Mouse (Mus musculus) CH12.LX (cell line): ENCODE data around the gene Ptprcap. TPM values are rescaled to one million over a fixed set of nuclear protein-coding genes. Genes with fewer than 3 reads are reported as not detected.

Source experiments
- DNase-seq: peaks from one replicate; pipeline ENCODE4 v3.0.0-alpha.2; 2013; ENCODE audit errors: extremely low read depth
- H3K27ac ChIP-seq: 2 replicates; pipeline ENCODE4 v1.5.1; 2012; ENCODE audit warnings: low read depth, mild to moderate bottlenecking, control low read depth, moderate library complexity; ENCODE audit not compliant: insufficient read depth
- H3K27me3 ChIP-seq: replicated peaks from 2 replicates; pipeline ENCODE3; 2012; ENCODE audit warnings: inconsistent platforms
- H3K36me3 ChIP-seq, 2 experiments: replicated peaks in 1 of 2; 2 replicates each; pipeline versions ENCODE3 to v1.6.1; 2012; ENCODE audit warnings: inconsistent platforms in 1 of 2, low read length in 1 of 2, mild to moderate bottlenecking in 1 of 2, mixed read lengths in 1 of 2, moderate library complexity in 1 of 2; ENCODE audit not compliant: control insufficient read depth in 1 of 2, insufficient read depth in 1 of 2
- H3K4me1 ChIP-seq, 2 experiments: 2 replicates each; pipeline ENCODE4 v1.6.1; 2012; ENCODE audit warnings: inconsistent platforms in 1 of 2, moderate library complexity in 1 of 2; ENCODE audit not compliant: insufficient read depth in 2 of 2, control insufficient read depth in 1 of 2
- H3K4me2 ChIP-seq: 2 replicates; pipeline ENCODE4 v1.6.1; 2012; ENCODE audit warnings: low read depth, mild to moderate bottlenecking, control low read depth; ENCODE audit not compliant: poor library complexity, insufficient read depth, severe bottlenecking
- H3K4me3 ChIP-seq, 3 experiments: fragments of 150-350 bp in 1 of 3; sonication (generic) in 1 of 3; replicated peaks in 1 of 3; 2 replicates each; pipeline versions ENCODE3 to v1.5.1; 2011 to 2012; ENCODE audit warnings: low read depth in 2 of 3, low read length in 2 of 3, mild to moderate bottlenecking in 2 of 3, moderate library complexity in 2 of 3, control low read depth in 1 of 3, improper control_type of control experiment in 1 of 3, inconsistent platforms in 1 of 3, mixed read lengths in 1 of 3; ENCODE audit not compliant: poor library complexity in 1 of 3
- H3K79me2 ChIP-seq: replicated peaks from 2 replicates; pipeline ENCODE4 v1.6.1; 2012; ENCODE audit warnings: mild to moderate bottlenecking, moderate library complexity; ENCODE audit not compliant: control insufficient read depth, poor library complexity, insufficient read depth, severe bottlenecking; ENCODE audit errors: extremely low read depth
- H3K9ac ChIP-seq: 2 replicates; pipeline ENCODE4 v1.6.1; 2012; ENCODE audit warnings: low read depth, mild to moderate bottlenecking, control low read depth, moderate library complexity; ENCODE audit not compliant: insufficient read depth
- H3K9me3 ChIP-seq: replicated peaks from 2 replicates; pipeline ENCODE3; 2012; ENCODE audit warnings: low read length, inconsistent platforms, mixed read lengths
- BHLHE40 ChIP-seq: IDR thresholded peaks from 2 replicates; pipeline ENCODE4 v1.6.1; 2011; ENCODE audit warnings: mild to moderate bottlenecking, low read depth, low read length, improper control_type of control experiment
- CHD1 ChIP-seq: IDR thresholded peaks from 2 replicates; pipeline ENCODE4 v1.6.1; 2012; ENCODE audit warnings: low read depth, low read length, improper control_type of control experiment, inconsistent platforms
- CHD2 ChIP-seq: IDR thresholded peaks from 2 replicates; pipeline ENCODE4 v1.6.1; 2011; ENCODE audit warnings: low read length, improper control_type of control experiment
- CTCF ChIP-seq, 2 experiments: IDR thresholded peaks in 1 of 2; conservative IDR thresholded peaks in 1 of 2; 2 replicates each; pipeline ENCODE4 v1.5.1; 2011 to 2012; ENCODE audit warnings: low read depth in 2 of 2, low read length in 2 of 2, improper control_type of control experiment in 1 of 2, inconsistent platforms in 1 of 2, mild to moderate bottlenecking in 1 of 2, moderate library complexity in 1 of 2
- E2F4 ChIP-seq: IDR thresholded peaks from 2 replicates; pipeline ENCODE4 v1.6.1; 2011; ENCODE audit warnings: low read depth, low read length, improper control_type of control experiment; ENCODE audit not compliant: insufficient replicate concordance
- ELF1 ChIP-seq: IDR thresholded peaks from 2 replicates; pipeline ENCODE4 v1.6.1; 2014; ENCODE audit warnings: low read depth, mild to moderate bottlenecking, inconsistent platforms, low read length, improper control_type of control experiment
- EP300 ChIP-seq: IDR thresholded peaks from 2 replicates; pipeline ENCODE4 v1.6.1; 2011; ENCODE audit warnings: low read length, improper control_type of control experiment
- ETS1 ChIP-seq: conservative IDR thresholded peaks from 2 replicates; pipeline ENCODE4 v1.6.1; 2012; ENCODE audit warnings: low read depth, mild to moderate bottlenecking, inconsistent platforms, low read length, improper control_type of control experiment, moderate library complexity
- HCFC1 ChIP-seq: IDR thresholded peaks from 2 replicates; pipeline ENCODE4 v1.6.1; 2012; ENCODE audit warnings: low read depth, mild to moderate bottlenecking, inconsistent platforms, low read length, improper control_type of control experiment
- IRF4 ChIP-seq: IDR thresholded peaks from 2 replicates; pipeline ENCODE4 v1.6.1; 2014; ENCODE audit warnings: low read depth, mild to moderate bottlenecking, inconsistent platforms, low read length, improper control_type of control experiment
- JUN ChIP-seq: IDR thresholded peaks from 2 replicates; pipeline ENCODE4 v1.6.1; 2011; ENCODE audit warnings: low read depth, mild to moderate bottlenecking, low read length, improper control_type of control experiment, moderate library complexity; ENCODE audit not compliant: insufficient read depth
- JUND ChIP-seq: conservative IDR thresholded peaks from 2 replicates; pipeline ENCODE4 v1.6.1; 2011; ENCODE audit warnings: low read depth, low read length, improper control_type of control experiment
- KAT2A ChIP-seq: IDR thresholded peaks from 2 replicates; pipeline ENCODE4 v1.6.1; 2012; ENCODE audit warnings: low read length, improper control_type of control experiment, inconsistent platforms; ENCODE audit not compliant: insufficient replicate concordance
- MAFK ChIP-seq: IDR thresholded peaks from 2 replicates; pipeline ENCODE4 v1.6.1; 2011; ENCODE audit warnings: low read length, improper control_type of control experiment; ENCODE audit not compliant: insufficient replicate concordance
- MAX ChIP-seq: IDR thresholded peaks from 2 replicates; pipeline ENCODE4 v1.6.1; 2011; ENCODE audit warnings: low read length, improper control_type of control experiment
- MAZ ChIP-seq: IDR thresholded peaks from 2 replicates; pipeline ENCODE4 v1.6.1; 2012; ENCODE audit warnings: low read depth, mild to moderate bottlenecking, inconsistent platforms, low read length, improper control_type of control experiment, moderate library complexity
- MEF2A ChIP-seq: IDR thresholded peaks from 2 replicates; pipeline ENCODE4 v1.6.1; 2014; ENCODE audit warnings: low read depth, mild to moderate bottlenecking, inconsistent platforms, low read length, improper control_type of control experiment, borderline replicate concordance
- MXI1 ChIP-seq: IDR thresholded peaks from 2 replicates; pipeline ENCODE4 v1.6.1; 2011; ENCODE audit warnings: mild to moderate bottlenecking, low read depth, low read length, improper control_type of control experiment
- MYC ChIP-seq: IDR thresholded peaks from 2 replicates; pipeline ENCODE4 v1.6.1; 2011; ENCODE audit warnings: low read depth, mild to moderate bottlenecking, improper control_type of control experiment, low read length
- NELFE ChIP-seq: IDR thresholded peaks from 2 replicates; pipeline ENCODE4 v1.6.1; 2011; ENCODE audit warnings: low read depth, low read length, improper control_type of control experiment
- NRF1 ChIP-seq: IDR thresholded peaks from 2 replicates; pipeline ENCODE4 v1.6.1; 2014; ENCODE audit warnings: low read depth, mild to moderate bottlenecking, inconsistent platforms, low read length, improper control_type of control experiment, moderate library complexity
- PAX5 ChIP-seq: IDR thresholded peaks from 2 replicates; pipeline ENCODE4 v1.6.1; 2012; ENCODE audit warnings: low read length, inconsistent platforms, mixed read lengths
- POLR2A ChIP-seq: IDR thresholded peaks from 2 replicates; pipeline ENCODE4 v1.6.1; 2011; ENCODE audit warnings: low read depth, mild to moderate bottlenecking, improper control_type of control experiment, low read length
- POLR2AphosphoS2 ChIP-seq: IDR thresholded peaks from 2 replicates; pipeline ENCODE4 v1.6.1; 2011; ENCODE audit warnings: low read depth, low read length, improper control_type of control experiment
- RAD21 ChIP-seq: IDR thresholded peaks from 2 replicates; pipeline ENCODE4 v1.6.1; 2011; ENCODE audit warnings: low read depth, mild to moderate bottlenecking, low read length, improper control_type of control experiment, moderate library complexity
- SIN3A ChIP-seq: IDR thresholded peaks from 2 replicates; pipeline ENCODE4 v1.6.1; 2012; ENCODE audit warnings: low read length, improper control_type of control experiment, inconsistent platforms
- SMC3 ChIP-seq: IDR thresholded peaks from 2 replicates; pipeline ENCODE4 v1.6.1; 2011; ENCODE audit warnings: low read depth, low read length, improper control_type of control experiment
- TBP ChIP-seq: conservative IDR thresholded peaks from 2 replicates; pipeline ENCODE4 v1.6.1; 2011; ENCODE audit warnings: low read depth, low read length, improper control_type of control experiment
- TCF12 ChIP-seq: IDR thresholded peaks from 2 replicates; pipeline ENCODE4 v1.6.1; 2014; ENCODE audit warnings: low read depth, mild to moderate bottlenecking, inconsistent platforms, low read length, improper control_type of control experiment
- UBTF ChIP-seq: IDR thresholded peaks from 2 replicates; pipeline ENCODE4 v1.6.1; 2012; ENCODE audit warnings: low read depth, mild to moderate bottlenecking, inconsistent platforms, low read length, improper control_type of control experiment, moderate library complexity
- USF1 ChIP-seq: IDR thresholded peaks from 2 replicates; pipeline ENCODE4 v1.6.1; 2014; ENCODE audit warnings: low read depth, mild to moderate bottlenecking, inconsistent platforms, low read length, improper control_type of control experiment
- USF2 ChIP-seq: conservative IDR thresholded peaks from 2 replicates; pipeline ENCODE4 v1.6.1; 2011; ENCODE audit warnings: low read depth, low read length, improper control_type of control experiment
- ZC3H11A ChIP-seq: IDR thresholded peaks from 2 replicates; pipeline ENCODE4 v1.6.1; 2012; ENCODE audit warnings: low read depth, mild to moderate bottlenecking, inconsistent platforms, low read length, improper control_type of control experiment
- ZKSCAN1 ChIP-seq: IDR thresholded peaks from 2 replicates; pipeline ENCODE4 v1.6.1; 2012; ENCODE audit warnings: low read depth, inconsistent platforms, low read length, improper control_type of control experiment, borderline replicate concordance
- ZMIZ1 ChIP-seq: IDR thresholded peaks from 2 replicates; pipeline ENCODE4 v1.6.1; 2012; ENCODE audit warnings: low read depth, mild to moderate bottlenecking, inconsistent platforms, low read length, improper control_type of control experiment
- ZNF384 ChIP-seq: IDR thresholded peaks from 2 replicates; pipeline ENCODE4 v1.6.1; 2012; ENCODE audit warnings: low read depth, low read length, improper control_type of control experiment, inconsistent platforms
- dilution Hi-C: fragments of 300-500 bp; cut with MboI; formaldehyde crosslinking; loops from 2 replicates; pipeline ENCODE4 v1.14.3; 2020; ENCODE audit warnings: low sequenced_read_pairs; ENCODE audit not compliant: extremely low pct_unique_long_range_greater_than_20kb, extremely low pct_ligation_motif_present
- in situ Hi-C: fragments of 300-500 bp; cut with MboI; formaldehyde crosslinking; loops from 3 replicates; pipeline ENCODE4 v1.14.3; 2019; ENCODE audit warnings: low sequenced_read_pairs, low pct_ligation_motif_present, low pct_unique_long_range_greater_than_20kb, mixed read lengths
- polyA plus RNA-seq: library from polyadenylated mRNA; unstranded; fragments of >175 nt; gene quantifications from 2 replicates; pipeline ENCODE4 v1.2.1, GENCODE M21; 2012; ENCODE audit warnings: low read depth; ENCODE audit not compliant: insufficient read length
- total RNA-seq, 2 experiments: library from RNA; depleted of rRNA; stranded (reverse); fragments of 300-350 nt in 1 of 2; fragments of >200 nt in 1 of 2; gene quantifications; 2 replicates each; pipeline ENCODE4 v1.2.3; 2012 to 2014

The Ptprcap gene
- total and polyA plus RNA-seq, 3 experiments, result 343 to 447 (median 438) TPM

GRCm38 (mm10) chr19:4190831-4191334 is 37.5 kb downstream of the Ptprcap start, which contains the start of gene Tbc1d10c:
Tbc1d10c (minus strand) TSS chr19:4191284.
- H3K9me3 ChIP-seq, result no peaks in the 10 kb centered on the region
- peak within 1 kb of the TSS; percentile 86 to 89 (median 87) for H3K4me3 ChIP-seq
- peaks cover 48 to 63% of the 10 kb centered on the region in 2 experiments for H3K36me3 ChIP-seq
- peak within 1 kb of the TSS; percentile 74 for H3K9ac ChIP-seq
- dilution Hi-C loops, result no loop called here
- TF ChIP-seq PAX5 (no peak), ETS1 (peak; percentile 47; the same call in 1 of the 2 replicates), ZMIZ1 (no peak), POLR2AphosphoS2 (no peak), ZKSCAN1 (no peak), MEF2A (peak; percentile 69), EP300 (peak; percentile 80), HCFC1 (peak; percentile 30; the same call in 1 of the 2 replicates), KAT2A (no peak), POLR2A (peak; percentile 63), CHD2 (peak; percentile 64; the same call in 1 of the 2 replicates), NRF1 (no peak; the same call in 1 of the 2 replicates), RAD21 (no peak; the same call in 1 of the 2 replicates), ELF1 (peak; percentile 81), MYC (no peak), JUN (no peak), MAZ (peak; percentile 98), TBP (no peak; the same call in 1 of the 2 replicates), JUND (no peak), USF2 (no peak), NELFE (no peak), USF1 (no peak), UBTF (0 out of 2 replicates have a peak, but pooled peaks have one; percentile 23), TCF12 (peak; percentile 69; the same call in 1 of the 2 replicates), CTCF (conservative IDR thresholded peaks at IDR 0.05 in 1 of 2, IDR thresholded peaks at IDR 0.05 in 1 of 2; ENCODE audit: low read depth in 2 of 2, low read length in 2 of 2) (no peak), IRF4 (peak; percentile 93), E2F4 (no peak), MXI1 (peak; percentile 99), BHLHE40 (peak; percentile 24; the same call in 1 of the 2 replicates), CHD1 (no peak), SIN3A (peak; percentile 80; the same call in 1 of the 2 replicates), ZNF384 (no peak; the same call in 1 of the 2 replicates), MAFK (no peak), ZC3H11A (no peak), MAX (0 out of 2 replicates have a peak, but pooled peaks have one; percentile 3), SMC3 (no peak)
- H3K79me2 ChIP-seq, result peaks cover 46% of the 10 kb centered on the region
- peaks cover 19 to 65% of the 10 kb centered on the region in 2 experiments for H3K4me1 ChIP-seq
- in situ Hi-C loops, result no loop called here
- peak within 1 kb of the TSS; percentile 82 for H3K27ac ChIP-seq
- DNase-seq, result peak; percentile 88
- no peaks in the 10 kb centered on the region for H3K27me3 ChIP-seq
- peak within 1 kb of the TSS; percentile 70 for H3K4me2 ChIP-seq
